Mouse (Mus musculus) thymus, postnatal 36 days (tissue): ENCODE measurements around the gene Tmem202.

Experiments used
- DNase-seq, 2 experiments: peaks; one replicate each; pipeline ENCODE4 v3.0.0; 2022; ENCODE audit warnings: mixed read lengths in 2 of 2

Tmem202 gene

DNA sequence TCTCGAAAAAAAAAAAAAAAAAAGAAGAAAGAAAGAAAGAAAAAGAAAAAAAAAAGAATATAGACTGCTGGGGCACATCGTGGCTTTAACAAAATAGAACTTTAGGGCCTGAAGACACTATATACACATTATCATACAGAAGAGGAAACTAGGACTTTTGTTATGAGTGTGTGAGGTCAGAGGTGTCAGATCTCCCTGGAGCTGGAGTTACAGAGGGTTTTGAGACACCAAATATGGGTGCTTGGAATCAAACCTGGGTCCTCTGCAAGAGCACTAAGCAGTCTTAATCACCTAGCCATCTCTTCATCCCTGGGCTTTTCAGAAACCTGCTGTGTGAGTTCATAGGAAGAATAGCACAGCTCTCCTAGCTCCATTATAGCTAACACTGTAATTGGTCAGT, 6.2 kb downstream of the Tmem202 start:
- DNase-seq = no peak

DNA sequence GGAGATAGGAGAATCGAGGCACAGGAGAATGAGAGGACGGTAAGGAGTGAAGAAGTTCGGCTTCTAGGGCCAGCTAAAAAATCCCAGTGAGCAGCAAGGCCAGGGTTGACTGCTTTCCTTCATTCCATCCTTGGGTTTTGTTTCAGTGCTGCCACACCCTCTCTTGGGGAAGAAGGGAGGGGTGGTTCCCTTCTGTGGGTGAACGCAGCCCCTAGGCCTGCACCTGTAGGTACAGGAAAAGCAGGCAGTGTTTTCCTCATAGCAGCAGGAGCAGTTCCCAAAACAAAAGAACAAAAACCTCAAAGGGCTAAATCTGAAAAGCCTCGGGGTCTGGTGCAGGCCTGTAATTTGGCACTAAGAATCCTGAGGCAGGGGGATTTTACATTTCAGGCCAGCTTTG, 8.0 kb downstream of the Tmem202 start:
- DNase-seq = peak in 1 of 2 experiments; percentile 29

DNA sequence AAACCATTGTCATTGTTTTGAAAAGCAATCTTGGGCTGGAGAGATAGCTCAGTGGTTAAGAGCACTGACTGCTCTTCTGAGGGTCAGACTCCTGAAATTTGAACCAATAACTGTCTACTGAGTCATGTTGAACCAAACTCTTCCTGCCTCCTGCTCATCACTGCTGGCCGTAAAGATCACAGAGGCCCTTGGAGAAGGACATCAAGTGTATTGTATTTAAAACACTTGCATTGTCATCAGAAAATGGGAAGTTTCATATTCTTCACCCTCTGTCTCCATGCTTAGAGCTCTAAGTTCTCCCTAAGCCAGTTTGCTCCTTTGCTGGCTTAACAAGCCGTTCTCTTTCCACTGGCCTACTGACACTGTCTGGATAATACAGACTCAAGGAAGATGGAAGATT, 11.4 kb downstream of the Tmem202 start:
- no peak for DNase-seq

DNA sequence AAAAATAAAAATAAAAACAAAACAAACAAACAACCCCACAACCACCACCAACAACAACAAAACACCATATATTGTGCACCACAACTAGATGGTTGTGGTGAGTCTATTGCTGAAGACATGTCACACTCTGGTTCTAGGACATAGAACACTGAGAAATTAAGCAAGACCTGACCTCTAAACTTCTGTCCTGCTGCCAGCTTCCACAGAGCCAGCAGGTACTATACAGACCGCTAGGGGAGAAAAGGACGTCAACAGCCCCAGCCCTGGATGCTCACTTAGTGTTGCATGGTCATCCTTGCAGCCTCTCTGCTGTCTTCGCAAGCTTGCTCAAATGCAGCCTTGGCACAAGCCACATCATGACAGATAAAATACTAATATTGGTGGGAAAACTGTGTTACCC, 12.1 kb downstream of the Tmem202 start:
- no peak for DNase-seq

DNA sequence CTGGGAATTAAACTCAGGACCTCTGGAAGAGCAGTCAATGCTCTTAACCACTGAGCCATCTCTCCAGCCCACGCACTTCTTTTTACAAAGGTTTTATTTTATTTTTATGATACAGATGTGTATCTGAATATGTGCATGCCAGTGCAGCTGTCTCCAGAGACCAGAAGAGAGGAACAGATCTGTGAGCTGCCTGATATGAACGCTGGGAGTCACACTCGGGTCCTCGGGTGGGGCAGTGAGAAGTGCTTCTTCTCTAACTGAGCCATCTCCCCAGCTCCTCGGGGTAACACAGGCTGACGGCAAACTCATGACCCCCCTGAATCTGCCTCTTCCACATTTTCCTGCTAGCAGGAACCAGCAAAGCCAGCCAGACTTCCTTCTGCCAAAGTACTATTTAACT, 12.9 kb downstream of the Tmem202 start:
- DNase-seq = no peak

DNA sequence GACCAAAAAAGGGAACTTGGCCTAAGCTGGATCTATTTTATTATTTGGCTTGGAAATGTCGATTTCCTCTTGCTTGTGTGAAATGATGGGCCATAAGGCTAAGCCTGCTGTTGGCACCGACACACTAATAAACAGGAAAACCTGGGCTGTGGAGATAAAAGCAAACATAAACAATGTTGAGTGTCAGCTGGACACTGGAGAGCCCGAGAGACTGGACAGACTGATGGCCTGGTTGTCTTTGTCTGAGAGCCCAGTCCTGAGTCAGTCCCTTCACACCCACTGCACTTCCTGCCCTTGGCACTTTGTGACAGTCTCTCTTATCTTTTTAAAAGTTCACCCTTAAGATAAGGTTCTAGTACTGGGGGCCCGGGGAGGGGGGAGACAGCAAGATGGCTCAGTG, 16.7 kb downstream of the Tmem202 start:
- no peak for DNase-seq

DNA sequence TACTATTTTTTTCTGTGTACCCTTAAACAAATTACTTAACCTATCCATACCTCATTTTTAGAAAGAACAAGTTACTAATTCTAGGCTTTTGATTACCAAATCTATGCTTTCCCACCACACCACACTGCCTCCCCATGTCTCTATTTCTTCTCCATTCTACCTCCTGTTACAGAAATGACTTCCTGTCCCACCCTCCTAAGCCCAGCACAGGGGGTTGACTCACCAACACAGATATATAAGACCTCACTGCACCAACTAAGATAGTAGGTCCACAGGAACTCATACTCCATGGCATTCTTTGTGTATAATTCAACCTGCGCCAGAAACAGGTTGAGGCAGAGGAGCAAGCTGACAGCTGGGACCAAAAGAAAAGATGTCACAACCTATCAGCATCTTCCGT, 20.3 kb downstream of the Tmem202 start:
- no peak for DNase-seq

DNA sequence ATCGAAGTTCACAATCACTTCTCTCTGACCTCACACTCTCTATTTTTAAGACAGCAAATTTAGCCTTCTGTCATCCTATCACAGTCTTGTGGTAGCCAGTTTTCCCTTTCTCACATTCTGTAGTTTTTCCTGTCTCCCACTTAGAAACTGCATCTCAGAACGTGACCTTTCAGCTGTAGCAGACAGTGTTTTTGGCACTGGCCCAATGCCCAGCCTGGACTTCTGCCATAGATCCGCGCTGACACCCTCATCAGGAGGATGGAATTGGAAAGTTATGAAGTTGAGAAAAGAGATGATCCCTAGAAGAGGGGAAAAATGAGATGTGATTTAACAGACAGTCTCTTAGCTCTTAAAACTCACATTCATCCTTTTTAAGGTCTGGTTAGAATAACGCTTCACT, 20.7 kb downstream of the Tmem202 start:
- DNase-seq = no peak

DNA sequence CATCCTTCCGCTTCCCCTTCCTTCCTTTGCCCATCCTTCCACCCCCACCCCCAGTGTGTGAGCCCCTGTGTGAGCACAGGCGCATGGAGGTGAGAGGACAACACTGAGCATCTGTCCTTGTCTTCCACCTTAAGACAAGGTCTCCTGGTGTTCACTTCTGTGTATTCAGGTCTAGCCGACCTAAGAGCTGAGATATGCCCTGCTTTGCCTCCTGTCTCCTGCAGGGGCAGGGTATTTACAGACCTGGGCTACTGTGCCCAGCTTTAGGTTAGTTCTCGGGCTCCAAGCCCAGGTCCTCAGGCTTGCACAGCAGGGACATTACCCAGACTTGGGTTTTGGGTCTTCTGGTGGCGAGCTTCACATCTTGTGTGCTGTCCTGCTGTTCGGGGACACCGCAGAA, 22.5 kb downstream of the Tmem202 start:
- DNase-seq = no peak

DNA sequence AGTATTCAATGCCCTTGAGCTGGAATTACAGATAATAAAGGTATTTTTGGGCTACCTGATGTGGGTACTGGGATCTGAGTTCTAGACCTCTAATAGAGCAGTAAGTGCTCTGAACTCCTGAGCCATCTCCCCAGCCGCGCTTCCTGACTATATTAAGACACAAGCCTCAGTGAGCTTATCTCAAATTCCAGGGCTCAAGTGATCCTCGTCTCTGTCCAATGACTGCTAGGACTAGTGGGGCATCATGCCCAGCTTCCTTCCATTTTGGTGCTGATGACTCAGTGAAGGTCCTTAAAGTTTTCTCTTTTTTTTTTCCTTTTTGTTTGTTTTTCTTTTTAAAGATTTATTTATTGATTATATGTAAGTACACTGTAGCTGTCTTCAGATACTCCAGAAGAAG, 24.6 kb downstream of the Tmem202 start:
- no peak for DNase-seq

DNA sequence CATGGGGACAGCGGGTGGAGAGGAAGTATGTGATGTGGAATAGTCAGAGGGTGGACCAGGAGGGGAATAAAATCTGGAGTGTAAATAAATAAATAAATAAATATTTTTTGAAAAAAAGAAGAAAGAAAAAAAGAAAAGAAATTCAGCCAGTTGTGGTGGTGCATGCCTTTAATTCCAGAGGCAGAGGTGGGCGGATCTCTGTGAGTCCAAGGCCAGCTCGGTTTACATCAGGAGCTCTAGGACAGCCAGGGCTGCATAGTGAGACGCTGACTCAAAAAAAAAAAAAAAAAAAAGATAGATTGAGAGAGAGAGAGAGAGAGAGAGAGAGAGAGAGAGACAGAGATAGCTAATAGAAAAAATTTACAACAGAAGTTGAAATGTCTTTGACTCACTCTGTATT, 27.3 kb downstream of the Tmem202 start:
- DNase-seq = no peak

DNA sequence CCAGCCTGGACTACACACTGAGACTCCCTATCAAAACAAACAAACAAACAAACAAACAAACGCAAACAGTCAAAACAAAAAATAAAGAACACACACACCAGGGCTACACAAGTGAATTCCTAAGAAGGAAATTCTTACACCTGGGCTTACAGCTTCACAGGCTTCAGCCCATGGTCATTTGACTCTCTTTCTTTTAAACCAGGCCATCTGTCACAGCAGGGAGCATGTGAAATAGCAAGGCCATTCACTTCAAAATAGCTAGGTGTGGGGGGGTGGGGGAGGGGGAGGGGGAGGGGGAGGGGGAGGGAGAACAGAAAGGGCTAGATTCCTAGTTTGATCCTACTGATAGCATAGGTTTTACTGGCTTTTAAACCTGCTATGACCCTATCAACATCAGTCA, 31.5 kb downstream of the Tmem202 start:
- DNase-seq = no peak

DNA sequence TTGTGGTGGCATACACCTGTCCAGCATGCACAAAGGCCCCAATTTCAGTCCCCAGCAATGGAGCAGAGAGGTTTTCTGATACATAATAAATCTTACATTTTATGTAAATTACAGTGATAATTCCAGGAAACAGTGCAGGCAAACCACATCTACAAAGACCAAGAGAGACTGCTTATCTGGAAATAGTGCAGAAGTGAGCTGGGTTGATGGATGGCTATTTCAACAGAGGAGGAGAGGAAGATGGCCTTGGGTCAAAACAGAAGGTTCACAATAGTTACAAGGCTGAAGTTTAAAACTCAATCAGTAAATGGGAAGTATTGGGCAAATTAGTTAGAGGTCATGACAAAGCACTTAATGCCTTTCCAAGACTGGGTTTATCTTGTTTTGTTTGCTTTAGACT, 52.3 kb downstream of the Tmem202 start:
- DNase-seq = no peak

DNA sequence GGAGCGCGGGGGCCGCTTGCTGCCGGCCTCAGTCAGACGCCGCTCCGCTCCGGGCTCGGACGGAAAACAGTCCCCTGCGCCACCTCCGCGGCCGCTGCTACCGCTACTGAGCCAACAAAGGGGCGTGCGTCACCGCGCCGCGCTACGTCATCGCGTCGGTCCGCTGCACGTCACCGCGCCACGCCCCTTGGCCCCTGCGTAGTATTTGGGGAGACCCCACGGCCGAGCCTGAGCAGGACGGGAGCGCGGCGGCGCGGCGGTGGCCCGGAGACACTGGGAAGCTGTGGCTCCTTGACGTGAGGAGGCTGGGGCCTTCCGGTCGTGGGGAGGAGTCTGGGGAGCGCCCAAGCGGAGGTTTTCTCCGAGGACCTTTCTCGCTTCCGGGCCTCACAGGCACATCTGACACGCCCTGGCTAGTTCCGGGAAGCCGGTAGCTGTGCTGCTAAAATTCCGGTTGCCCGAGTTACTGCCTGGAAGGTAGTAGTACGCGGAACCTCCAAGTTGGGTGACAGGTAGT, 53.0 kb downstream of the Tmem202 start, which contains the start of gene Arih1:
Gene Arih1 (minus strand): TSS at position 70 of the 517 bp plus-strand sequence.
- peak; percentile 99 for DNase-seq

DNA sequence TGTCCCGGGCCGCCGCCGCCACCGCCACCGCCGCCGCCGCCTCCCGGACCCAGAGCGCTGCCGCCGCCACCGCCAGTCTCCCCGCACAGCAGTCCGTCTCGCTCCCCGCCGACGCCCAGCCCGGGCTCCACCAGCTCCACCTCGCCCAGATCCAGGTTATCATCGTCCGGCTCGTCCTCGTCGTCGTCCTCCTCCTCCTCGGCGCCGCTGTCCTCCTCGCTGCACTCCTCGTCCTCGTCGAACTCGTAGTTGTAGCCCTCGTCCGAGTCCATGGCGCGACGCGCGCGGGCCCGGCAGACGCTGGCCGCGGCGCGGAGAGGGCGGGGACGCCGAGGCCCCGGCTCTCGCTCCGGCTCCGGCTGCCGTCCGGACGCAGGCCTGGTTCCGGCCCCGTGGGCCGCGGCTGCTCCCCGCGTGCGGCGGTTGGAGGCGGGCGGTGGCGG, 53.5 kb downstream of the Tmem202 start:
- DNase-seq = no peak

DNA sequence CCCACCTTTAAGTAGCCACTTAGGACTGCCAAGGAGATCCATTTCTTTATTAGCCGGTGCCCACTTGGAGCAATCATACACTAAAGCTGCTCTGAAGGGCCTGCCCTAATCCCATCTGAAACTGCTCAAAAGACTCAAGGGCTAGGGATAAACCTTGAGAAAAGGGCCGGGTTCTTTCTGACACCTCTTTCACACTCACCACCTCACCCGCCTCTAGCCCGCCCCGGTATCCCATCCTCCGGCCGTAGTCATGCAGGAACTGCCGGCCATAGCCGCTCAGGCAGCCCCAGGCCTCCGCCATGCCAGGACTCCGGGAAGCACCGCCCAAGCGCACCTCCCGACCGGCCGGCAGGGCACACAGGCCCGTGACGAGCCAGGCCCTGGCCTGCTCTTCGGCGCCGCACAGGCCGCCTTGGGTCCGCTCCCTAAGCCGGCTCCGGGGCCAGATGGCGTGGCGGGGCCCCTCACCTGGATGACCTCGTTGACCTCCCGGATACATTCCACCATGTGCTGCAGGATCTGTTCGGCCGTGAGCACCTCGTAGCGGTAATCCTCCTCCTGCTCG, 54.1 kb downstream of the Tmem202 start:
- peak; percentile 54 to 69 for DNase-seq

DNA sequence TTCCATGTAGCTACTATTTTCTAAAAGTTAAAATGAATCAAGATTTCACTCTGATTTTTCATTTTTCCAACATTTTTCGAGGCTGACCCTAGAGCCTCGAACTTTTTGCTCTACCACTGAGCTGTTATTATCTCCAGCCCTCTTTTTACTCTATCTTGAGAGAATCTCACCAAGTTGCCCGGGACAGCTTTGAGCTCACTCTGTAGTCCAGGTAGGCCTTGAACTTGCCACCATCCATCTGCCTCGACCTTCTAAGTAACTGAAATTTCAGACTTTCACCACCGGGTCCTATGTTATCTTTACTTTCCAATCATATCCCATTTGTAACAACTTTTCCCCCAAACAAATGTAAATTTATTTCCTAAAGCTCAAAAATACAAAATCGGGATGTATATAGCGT, 54.9 kb downstream of the Tmem202 start:
- DNase-seq = no peak

DNA sequence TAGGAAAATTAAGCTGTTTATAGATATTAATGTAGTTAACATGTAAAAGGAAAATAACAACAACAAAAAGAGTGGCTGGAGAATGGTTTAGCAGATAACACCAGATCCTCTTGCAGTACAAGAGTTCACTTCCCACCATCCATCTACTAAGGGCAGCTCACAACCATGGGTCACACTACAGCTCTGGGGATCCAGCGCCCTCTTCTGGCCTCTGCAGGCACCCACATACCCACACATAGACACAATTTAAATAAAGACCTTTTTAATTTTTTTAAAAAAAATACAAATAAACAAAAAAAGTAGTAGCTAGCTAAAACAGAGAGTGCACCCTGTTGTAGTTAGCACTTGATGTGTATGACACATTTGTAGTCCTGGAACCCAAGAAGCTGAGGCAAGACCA, 57.2 kb downstream of the Tmem202 start:
- peak; percentile 48 to 52 for DNase-seq

DNA sequence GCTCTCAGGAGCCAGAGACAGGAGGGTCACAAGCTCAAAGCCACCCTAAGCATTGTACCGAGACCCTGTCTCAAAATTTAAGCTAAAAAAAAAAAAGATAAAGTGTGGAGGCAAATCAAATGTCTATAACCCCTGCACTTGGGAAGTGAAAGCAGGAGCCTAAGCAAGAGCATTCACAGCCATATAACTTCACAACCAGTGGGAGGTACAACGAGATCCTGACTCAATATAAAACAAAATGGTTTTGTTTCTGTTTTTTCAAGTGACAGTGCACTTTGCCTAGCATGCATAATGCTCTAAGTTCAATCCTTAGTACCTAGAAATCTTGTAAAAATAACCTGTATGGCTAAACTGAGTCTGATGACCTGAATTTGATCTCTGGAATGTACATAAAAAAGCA, 63.0 kb downstream of the Tmem202 start:
- DNase-seq = no peak

DNA sequence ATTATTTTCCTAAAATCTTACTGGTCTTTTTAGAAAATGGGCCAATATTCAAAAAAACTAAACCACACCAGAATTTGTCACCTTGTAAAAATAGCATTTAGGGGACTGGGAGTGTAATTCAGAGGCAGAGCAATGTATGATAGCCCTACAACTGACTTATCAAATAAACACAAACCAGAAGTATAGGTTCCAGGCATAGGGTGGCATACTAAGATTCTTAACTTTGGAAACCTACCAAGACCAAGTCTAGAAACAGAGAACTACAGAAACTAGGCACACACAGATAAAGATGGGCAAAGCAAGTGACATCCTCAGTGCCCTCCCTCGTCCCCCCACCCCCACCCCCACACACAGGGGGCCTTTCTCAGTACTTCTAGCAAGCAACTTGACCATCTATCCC, 64.8 kb downstream of the Tmem202 start:
- no peak for DNase-seq

DNA sequence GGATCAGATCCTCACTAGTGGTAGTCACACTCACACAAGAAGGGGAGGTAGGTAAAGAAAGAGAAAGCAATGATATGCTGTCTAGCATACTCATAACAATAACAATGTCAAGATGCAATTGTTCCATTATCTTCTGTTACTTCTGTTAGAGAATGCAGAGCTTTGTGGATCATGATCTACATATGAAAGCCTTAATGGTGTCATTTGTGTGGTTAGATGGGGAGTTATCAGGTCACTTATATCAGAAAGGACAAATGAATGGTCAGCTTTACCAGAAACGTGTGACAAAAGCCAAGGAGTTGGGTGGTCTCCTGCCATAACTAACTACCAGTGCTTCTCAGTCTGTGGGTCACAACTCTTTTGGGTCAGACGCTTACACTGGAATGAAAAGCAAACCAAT, 66.5 kb downstream of the Tmem202 start:
- DNase-seq = no peak

DNA sequence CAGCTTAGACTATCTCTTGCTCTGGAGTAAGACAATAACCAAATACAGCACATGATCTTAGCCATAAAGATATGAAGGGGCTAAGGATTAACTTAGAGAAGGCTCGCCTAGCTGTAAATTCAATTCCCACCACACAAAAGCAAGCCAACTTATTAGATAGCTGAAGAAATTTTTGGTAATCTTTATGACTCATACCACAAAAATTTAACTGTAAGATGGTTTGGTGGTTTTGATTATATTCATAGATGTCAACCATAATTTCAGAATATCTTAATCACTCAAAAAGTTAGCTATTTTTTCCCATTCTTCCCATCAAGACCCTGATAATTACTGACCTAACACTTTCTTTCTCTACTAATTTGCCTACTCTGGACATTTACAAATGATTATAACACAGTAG, 70.2 kb downstream of the Tmem202 start:
- DNase-seq = no peak
